Mouse (Mus musculus): ENCODE measurements around the gene Rab30. TPM values are rescaled to one million over a fixed set of nuclear protein-coding genes. Genes with fewer than 3 reads are reported as not detected.

Gene Rab30
- total RNA-seq, 2 experiments from 2014 or later, result 32.6 to 36.0 TPM

DNA sequence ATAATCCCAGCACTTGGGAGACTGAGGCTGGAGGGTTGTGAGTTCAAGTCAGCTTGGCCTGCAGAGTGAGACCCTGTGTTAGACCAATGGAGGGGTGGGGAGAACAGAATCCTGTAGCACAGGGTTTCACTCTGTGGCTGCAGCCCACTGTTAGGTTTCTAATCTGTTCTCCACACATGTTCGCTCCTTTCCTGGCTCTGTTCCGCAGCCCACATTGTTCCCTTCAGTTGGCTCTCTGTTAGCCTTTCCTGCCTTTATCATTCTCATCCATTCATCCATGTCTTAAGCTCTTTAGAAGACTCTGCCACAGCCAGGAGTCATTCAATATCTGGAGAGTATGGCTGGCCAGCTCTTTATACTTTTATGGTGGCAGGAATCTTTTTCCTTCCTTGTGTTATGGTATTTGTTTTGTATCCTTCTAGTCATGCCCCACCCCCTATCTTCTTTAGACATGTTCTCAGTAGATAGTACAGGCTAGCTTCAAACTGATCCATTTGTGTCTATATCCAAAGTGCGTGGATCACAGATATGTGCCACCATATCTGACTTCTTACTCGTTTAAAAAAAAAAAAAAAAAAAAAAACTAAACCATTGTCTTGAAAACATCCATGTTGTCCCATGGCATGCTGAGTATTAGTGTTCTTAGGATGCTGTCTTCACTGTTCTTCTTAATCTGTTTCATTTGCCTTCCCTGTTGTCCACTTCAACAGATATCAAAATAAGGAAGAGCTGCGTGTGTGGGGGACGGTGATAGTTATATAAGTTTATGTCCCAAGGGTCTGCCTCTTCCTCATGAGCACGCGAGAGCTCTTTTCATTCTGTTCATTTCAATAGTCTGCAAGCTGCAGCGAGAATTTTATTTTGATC is 142.7 kb downstream of the Rab30 start:
- no peak for DNase-seq (ENCODE audit: low spot score in 2 of 2)
- intact Hi-C loops (cut with DNase I), result no loop called here

DNA sequence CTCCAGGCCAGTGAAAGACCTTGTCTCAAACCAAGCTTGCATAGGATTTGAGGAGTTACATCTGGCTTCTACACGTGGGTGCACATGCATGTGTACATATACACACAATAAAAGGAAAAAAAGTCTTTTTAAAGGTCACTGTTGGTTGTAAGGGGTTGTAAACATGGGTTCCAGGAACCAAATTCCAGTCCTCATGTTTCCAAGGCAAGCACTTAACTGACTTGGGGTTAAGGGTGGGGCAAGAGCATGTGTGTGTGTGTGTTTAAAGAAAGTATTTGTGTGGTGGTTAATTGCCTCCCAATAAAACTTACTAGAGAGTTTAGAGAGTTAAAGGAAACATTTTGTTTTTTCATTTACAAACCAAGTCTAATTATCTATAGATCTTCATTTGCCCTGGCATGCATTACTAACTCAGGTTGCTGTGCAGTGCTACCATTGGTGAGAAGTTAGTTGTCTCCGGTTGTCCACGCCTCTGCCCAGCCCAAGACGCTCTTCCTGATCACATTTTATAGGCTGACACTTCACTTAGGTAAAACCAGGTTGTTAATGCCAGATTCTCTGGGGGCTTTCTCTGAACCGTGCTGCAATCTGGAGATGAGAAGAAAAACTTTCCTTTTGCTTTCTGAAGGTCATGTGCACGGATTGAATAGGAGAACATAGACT is 143.7 kb downstream of the Rab30 start:
- DNase-seq (ENCODE audit: low spot score in 2 of 2), result no peak
- intact Hi-C loops (cut with DNase I), result no loop called here

DNA sequence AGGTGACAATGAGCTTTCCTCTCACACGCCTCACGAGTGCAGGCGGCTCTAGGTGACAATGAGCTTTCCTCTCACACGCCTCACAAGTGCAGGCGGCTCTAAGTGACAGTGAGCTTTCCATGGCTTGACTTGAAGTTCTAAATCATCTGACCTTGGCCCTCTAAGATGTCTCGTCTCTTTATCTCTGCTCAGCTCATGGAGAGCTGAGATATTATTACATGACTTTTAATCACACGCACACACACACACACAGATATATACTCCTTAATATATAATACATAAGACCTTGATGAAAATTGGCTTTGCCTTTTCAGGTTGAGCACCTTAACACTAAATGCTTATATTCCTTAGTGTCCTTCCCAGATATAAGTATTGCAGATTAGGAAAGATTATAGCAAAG is 145.4 kb downstream of the Rab30 start:
- intact Hi-C loops (cut with DNase I), result no loop called here
- no peak for DNase-seq (ENCODE audit: low spot score in 2 of 2)

DNA sequence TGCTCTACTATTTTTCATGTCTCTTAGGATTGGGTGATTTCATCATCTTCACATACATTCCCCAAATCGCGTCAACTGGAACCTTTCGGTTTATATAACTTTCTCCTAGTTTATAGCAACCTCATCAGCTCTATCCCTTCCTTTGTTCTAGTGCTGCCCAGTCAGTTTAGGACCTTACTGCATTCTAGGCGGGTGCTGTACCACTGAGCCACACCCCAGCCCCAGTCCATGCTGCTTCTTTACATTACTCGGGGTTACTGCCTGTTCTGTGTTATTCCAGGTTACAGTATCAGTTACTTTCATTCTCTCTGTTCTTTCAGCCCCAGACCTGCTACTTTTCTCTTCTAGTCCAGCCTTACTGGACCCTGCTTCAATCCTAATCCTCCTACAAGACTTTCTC is 145.8 kb downstream of the Rab30 start:
- DNase-seq (ENCODE audit: low spot score in 2 of 2), result no peak
- intact Hi-C loops (cut with DNase I), result no loop called here

DNA sequence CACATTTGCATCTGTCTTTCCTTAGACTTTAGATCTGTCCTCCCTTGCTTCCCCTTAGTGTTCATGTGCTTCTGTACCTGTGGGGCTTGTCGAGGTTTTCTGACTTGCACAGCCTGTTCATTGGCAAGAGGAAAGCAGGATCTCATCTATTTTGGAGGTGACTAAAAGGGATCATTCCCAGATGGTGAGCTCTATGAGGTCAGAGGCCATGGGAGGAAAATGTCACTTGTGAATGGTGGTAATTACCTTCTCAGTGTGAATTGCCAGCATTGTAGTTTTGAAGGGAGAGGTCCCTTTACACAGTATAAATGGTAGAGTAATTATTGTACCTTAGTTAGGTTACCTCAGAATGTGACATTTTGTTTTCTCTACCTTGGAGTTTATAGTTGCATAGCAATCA is 148.8 kb downstream of the Rab30 start:
- DNase-seq (ENCODE audit: low spot score in 2 of 2), result no peak
- intact Hi-C loops (cut with DNase I), result no loop called here

DNA sequence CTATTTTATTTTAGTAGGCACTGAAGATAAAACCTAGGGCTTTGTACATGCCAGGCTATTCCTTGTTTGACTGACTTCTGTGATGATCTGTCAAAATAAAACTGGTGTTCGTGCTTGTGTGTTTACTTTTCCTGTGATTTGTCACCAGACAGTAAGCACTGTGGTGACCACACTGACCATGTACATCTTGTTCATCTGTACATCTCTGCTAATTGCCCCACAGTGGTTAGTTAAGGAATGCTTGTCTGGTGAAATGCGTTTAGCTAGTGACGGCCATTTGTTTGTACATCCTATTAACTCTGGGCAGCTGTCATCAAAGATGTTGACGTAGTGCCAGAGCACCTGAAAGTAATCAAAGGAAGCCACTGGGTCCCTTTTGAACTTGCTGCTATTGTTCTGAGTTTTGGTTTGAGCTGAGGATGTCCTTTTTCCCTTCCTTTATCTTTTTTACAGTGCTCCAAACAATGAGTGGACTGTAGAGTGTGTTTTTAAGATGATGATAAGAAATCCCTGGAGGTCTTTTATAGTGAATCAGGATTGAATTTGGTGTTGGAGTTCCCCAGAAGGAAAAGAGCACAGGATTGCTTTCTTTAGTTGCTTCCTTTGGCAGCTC is 149.3 kb downstream of the Rab30 start:
- DNase-seq (ENCODE audit: low spot score in 2 of 2), result no peak
- intact Hi-C loops (cut with DNase I), result no loop called here

DNA sequence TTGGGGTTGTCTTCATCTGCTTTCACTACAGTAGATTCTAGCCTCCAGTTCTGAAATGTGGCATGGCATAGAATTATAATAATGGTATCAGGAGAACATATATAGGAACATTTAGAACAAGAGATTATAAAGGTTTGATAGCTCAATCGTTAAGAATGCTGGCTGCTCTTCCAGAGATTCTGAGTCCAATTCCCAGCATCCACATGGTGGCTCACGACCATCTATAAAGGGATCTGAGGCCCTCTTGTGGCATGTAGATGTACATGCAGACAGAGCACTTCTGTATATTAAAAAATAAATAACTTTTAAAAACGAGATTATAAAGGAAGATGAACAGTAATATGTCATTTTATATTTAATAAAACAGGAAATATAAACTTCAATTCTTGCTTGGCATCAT is 152.1 kb downstream of the Rab30 start:
- DNase-seq (ENCODE audit: low spot score in 2 of 2), result no peak
- intact Hi-C loops (cut with DNase I), result no loop called here

Other genes starting within 250 kb of the Rab30 start
- gene Ccdc90b, start 180.5 kb upstream of the Rab30 start, total RNA-seq (2021), result 10 to 100 TPM; 13.5 to 14.6 TPM
- gene Ankrd42, start 104.5 kb upstream of the Rab30 start, total RNA-seq (2021), result 10 to 100 TPM; 20.0 to 21.9 TPM
- gene Pcf11, start 71.7 kb upstream of the Rab30 start, total RNA-seq (2021), result 10 to 100 TPM; 37.2 to 43.8 TPM
- under 1 TPM; 0.68 to 0.87 TPM for gene Ddias, start 132.6 kb downstream of the Rab30 start, total RNA-seq (2021)
- gene Prcp, start 132.9 kb downstream of the Rab30 start, total RNA-seq (2021), result 10 to 100 TPM in 1 of 2 experiments, 1 to 10 TPM in 1; 9.0 to 11.3 TPM